Mouse (Mus musculus): ENCODE results near the gene A930002H24Rik.

DNA sequence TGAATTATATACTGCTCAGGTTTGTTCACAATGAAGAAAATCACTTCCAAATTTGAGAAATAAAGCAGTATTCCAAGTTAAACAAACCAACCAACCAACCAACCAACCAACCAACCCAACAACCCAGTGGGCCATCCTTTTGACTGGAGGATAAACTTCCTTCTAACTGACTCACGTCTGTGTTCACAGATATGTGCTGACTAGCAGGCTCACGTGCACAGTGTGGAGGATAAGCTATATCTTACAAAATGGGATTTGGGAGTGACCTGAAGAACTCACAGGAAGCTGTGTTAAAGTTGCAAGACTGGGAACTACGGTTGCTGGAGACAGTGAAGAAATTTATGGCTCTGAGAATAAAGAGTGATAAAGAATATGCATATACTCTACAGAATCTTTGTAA is 32.2 kb upstream of the A930002H24Rik start:
- no peak for TF ChIP-seq TCF12 (IDR thresholded peaks at IDR 0.05; ENCODE audit: low read depth, low read length)
- no peak for TF ChIP-seq CHD2 (IDR thresholded peaks at IDR 0.05; ENCODE audit: low read length)
- no peak for TF ChIP-seq HCFC1 (IDR thresholded peaks at IDR 0.05; ENCODE audit: low read depth, low read length)
- TF ChIP-seq CTCF (conservative IDR thresholded peaks at IDR 0.05 in 1 of 2, IDR thresholded peaks at IDR 0.05 in 1 of 2; ENCODE audit: low read depth in 2 of 2, low read length in 2 of 2), result no peak

Data from CH12.LX (cell line).